In genomic region chr7:130267099-130267498, GRCm38 (mm10) we compare ENCODE assay signal across 10 mouse cellular contexts.
A peak's percentile ranks its signal among the peaks of the same experiment; 100 is the strongest.
DNase-seq lines count a peak whose midpoint lies in the region; ATAC-seq and TF ChIP-seq lines count a peak whose summit lies in the region.
"Had no signal": no experiment of that assay in that cellular context is flagged by ENCODE, and none has a peak within 500 bp of the region (broad histone marks: within the 10 kb centered on the region; RNA-seq: fewer than 3 reads in every experiment).

No protein-coding gene starts in this region.

- peaks cover 91% of the 10 kb centered on the region for H3K27me3 ChIP-seq in forebrain, embryonic 10.5 days (ENCODE audit: poor library complexity, severe bottlenecking)
- peaks cover 7% of the 10 kb centered on the region; the same call in 1 of the 2 replicates for H3K27me3 ChIP-seq in forebrain, embryonic 13.5 days
- H3K27me3 ChIP-seq in liver, postnatal 0 days (ENCODE audit: insufficient read depth, low read length) = peaks cover 25% of the 10 kb centered on the region
- peaks cover 69% of the 10 kb centered on the region for H3K27me3 ChIP-seq in liver, embryonic 12.5 days (replicated peaks)
- H3K27me3 ChIP-seq in midbrain, embryonic 13.5 days = peaks cover 20% of the 10 kb centered on the region

- TF ChIP-seq CTCF in liver, postnatal 0 days (IDR thresholded peaks at IDR 0.05; ENCODE audit: low read depth) = peak; percentile 68
- peak; percentile 28 for TF ChIP-seq CTCF in bone marrow, adult 2 months (IDR thresholded peaks at IDR 0.05; ENCODE audit: control insufficient read depth, insufficient read depth, low read length)

- H3K9ac ChIP-seq in forebrain, embryonic 13.5 days = no peak overlapping the region
- no peak overlapping the region for H3K9ac ChIP-seq in liver, postnatal 0 days (replicated peaks)
- no peak overlapping the region for H3K9ac ChIP-seq in liver, embryonic 12.5 days
- no peak overlapping the region for H3K9ac ChIP-seq in midbrain, embryonic 13.5 days (replicated peaks)
- H3K9ac ChIP-seq: liver, embryonic 13.5 days had no signal

- no peaks in the 10 kb centered on the region for H3K9me3 ChIP-seq in forebrain, embryonic 10.5 days
- H3K9me3 ChIP-seq in forebrain, embryonic 13.5 days (replicated peaks) = no peaks in the 10 kb centered on the region
- no peaks in the 10 kb centered on the region for H3K9me3 ChIP-seq in liver, postnatal 0 days (ENCODE audit: low read length)
- no peaks in the 10 kb centered on the region for H3K9me3 ChIP-seq in liver, embryonic 12.5 days (replicated peaks)
- no peaks in the 10 kb centered on the region for H3K9me3 ChIP-seq in midbrain, embryonic 13.5 days
- H3K9me3 ChIP-seq: liver, embryonic 13.5 days had no signal

- TF ChIP-seq EP300 in liver, postnatal 0 days (IDR thresholded peaks at IDR 0.05; ENCODE audit: low read depth) = no peak

- H3K27ac ChIP-seq in forebrain, embryonic 10.5 days = 0 out of 2 replicates have a peak overlapping the region, but pooled peaks have one; percentile 94
- H3K27ac ChIP-seq in forebrain, embryonic 13.5 days = no peak overlapping the region
- no peak overlapping the region for H3K27ac ChIP-seq in liver, postnatal 0 days (ENCODE audit: low read depth)
- H3K27ac ChIP-seq in liver, embryonic 12.5 days = no peak overlapping the region
- no peak overlapping the region for H3K27ac ChIP-seq in bone marrow, adult 2 months (ENCODE audit: control insufficient read depth, insufficient read depth, low read depth, low read length, poor library complexity)
- no peak overlapping the region for H3K27ac ChIP-seq in midbrain, embryonic 13.5 days
- H3K27ac ChIP-seq: liver, embryonic 13.5 days had no signal

- WGBS in forebrain, embryonic 10.5 days = 30% methylated on average over 5 of the region's 5 CpGs
- 36% methylated on average over 5 of the region's 5 CpGs for WGBS in forebrain, embryonic 13.5 days
- WGBS in liver, postnatal 0 days (ENCODE audit: insufficient replicate concordance) = 32% methylated on average over 5 of the region's 5 CpGs
- 29% methylated on average over 5 of the region's 5 CpGs for WGBS in liver, embryonic 12.5 days (ENCODE audit: insufficient replicate concordance)
- WGBS in bone marrow, adult 2 months = 40% methylated on average over 5 of the region's 5 CpGs
- 37% methylated on average over 5 of the region's 5 CpGs for WGBS in midbrain, embryonic 13.5 days

- H3K36me3 ChIP-seq in forebrain, embryonic 10.5 days (replicated peaks) = no peaks in the 10 kb centered on the region
- H3K36me3 ChIP-seq in forebrain, embryonic 13.5 days (ENCODE audit: poor library complexity, severe bottlenecking) = no peaks in the 10 kb centered on the region
- H3K36me3 ChIP-seq in liver, postnatal 0 days (replicated peaks; ENCODE audit: insufficient read depth, low read length) = no peaks in the 10 kb centered on the region
- H3K36me3 ChIP-seq in liver, embryonic 12.5 days = no peaks in the 10 kb centered on the region
- H3K36me3 ChIP-seq in midbrain, embryonic 13.5 days = no peaks in the 10 kb centered on the region
- H3K36me3 ChIP-seq: liver, embryonic 13.5 days had no signal

- no peak for ATAC-seq in forebrain, embryonic 13.5 days
- no peak for ATAC-seq in liver, postnatal 0 days
- no peak for ATAC-seq in liver, embryonic 12.5 days
- ATAC-seq in midbrain, embryonic 13.5 days = no peak

- DNase-seq in forebrain, embryonic 10.5 days (ENCODE audit: extremely low spot score, low spot score) = peak; percentile 57
- peak; percentile 30 for DNase-seq in liver, postnatal 0 days
- DNase-seq in gastrocnemius, postnatal 25 days = no peak
- no peak for DNase-seq in ovary, adult 18-20 months (ENCODE audit: low spot score)
- DNase-seq: cerebellum, adult 9-11 months; liver, embryonic 13.5 days had no signal

- TF ChIP-seq POLR2A in bone marrow, adult 2 months (IDR thresholded peaks at IDR 0.05; ENCODE audit: borderline replicate concordance, control insufficient read depth, low read depth, low read length) = no peak

- H3K4me2 ChIP-seq in forebrain, embryonic 13.5 days = no peak overlapping the region; the same call in 1 of the 2 replicates
- H3K4me2 ChIP-seq in liver, postnatal 0 days (ENCODE audit: low read depth, low read length) = no peak overlapping the region
- H3K4me2 ChIP-seq in liver, embryonic 12.5 days = no peak overlapping the region
- H3K4me2 ChIP-seq in midbrain, embryonic 13.5 days (replicated peaks) = peak overlapping the region; percentile 89; the same call in 1 of the 2 replicates

- peaks cover 97% of the 10 kb centered on the region for H3K4me1 ChIP-seq in forebrain, embryonic 10.5 days
- H3K4me1 ChIP-seq in forebrain, embryonic 13.5 days = peaks cover 66% of the 10 kb centered on the region
- H3K4me1 ChIP-seq in liver, postnatal 0 days (ENCODE audit: insufficient read depth) = peaks cover 3% of the 10 kb centered on the region; the same call in 1 of the 2 replicates
- H3K4me1 ChIP-seq in liver, embryonic 12.5 days = peaks cover 5% of the 10 kb centered on the region; the same call in 1 of the 2 replicates
- H3K4me1 ChIP-seq in bone marrow, adult 2 months (ENCODE audit: control insufficient read depth, insufficient read depth, low read length) = no peaks in the 10 kb centered on the region
- H3K4me1 ChIP-seq in midbrain, embryonic 13.5 days (replicated peaks) = peaks cover 68% of the 10 kb centered on the region
- H3K4me1 ChIP-seq: liver, embryonic 13.5 days had no signal

- H3K4me3 ChIP-seq in forebrain, embryonic 10.5 days = peak overlapping the region; percentile 95; the same call in 1 of the 2 replicates
- H3K4me3 ChIP-seq in forebrain, embryonic 13.5 days = no peak overlapping the region
- H3K4me3 ChIP-seq in liver, postnatal 0 days (ENCODE audit: low read depth, low read length) = no peak overlapping the region
- no peak overlapping the region for H3K4me3 ChIP-seq in liver, embryonic 12.5 days
- H3K4me3 ChIP-seq in bone marrow, adult 2 months (replicated peaks; ENCODE audit: control insufficient read depth, low read depth, low read length) = no peak overlapping the region
- no peak overlapping the region for H3K4me3 ChIP-seq in midbrain, embryonic 13.5 days (replicated peaks)

Comparison
In these comparisons a context has a peak if more than half of its experiments do, and no peak if none do; other contexts are left out.
1. DNase-seq: peak in forebrain, embryonic 10.5 days (single experiment) and liver, postnatal 0 days (single experiment); none in gastrocnemius, postnatal 25 days (single experiment) and ovary, adult 18-20 months (single experiment).